Mouse (Mus musculus) heart, postnatal 0 days (tissue): ENCODE data around the gene Rab11a.
"Not testable (repeated sequence)": the region's sequence is repeated elsewhere in the genome, so short reads cannot be mapped to it uniquely, and the experiment has no call there.

ENCODE experiments used
- CTCF ChIP-seq: IDR thresholded peaks from 2 replicates; pipeline ENCODE4 v1.5.1; 2016; ENCODE audit warnings: antibody characterized with exemption, control low read depth, low read depth
- EP300 ChIP-seq: IDR thresholded peaks from 2 replicates; pipeline ENCODE4 v1.6.1; 2016; ENCODE audit warnings: antibody characterized with exemption, low read depth

GRCm38 (mm10) chr9:64710291-64710690 lies 27.3 kb downstream of the Rab11a start:
- not testable (repeated sequence) for TF ChIP-seq EP300, CTCF
